Mouse (Mus musculus): Measurements from ENCODE around the gene Runx2. TPM values are rescaled to one million over a fixed set of nuclear protein-coding genes. Genes with fewer than 3 reads are reported as not detected.

Gene Runx2
- total RNA-seq, 2 experiments from 2014 or later, result 7.8 to 54.9 TPM

DNA sequence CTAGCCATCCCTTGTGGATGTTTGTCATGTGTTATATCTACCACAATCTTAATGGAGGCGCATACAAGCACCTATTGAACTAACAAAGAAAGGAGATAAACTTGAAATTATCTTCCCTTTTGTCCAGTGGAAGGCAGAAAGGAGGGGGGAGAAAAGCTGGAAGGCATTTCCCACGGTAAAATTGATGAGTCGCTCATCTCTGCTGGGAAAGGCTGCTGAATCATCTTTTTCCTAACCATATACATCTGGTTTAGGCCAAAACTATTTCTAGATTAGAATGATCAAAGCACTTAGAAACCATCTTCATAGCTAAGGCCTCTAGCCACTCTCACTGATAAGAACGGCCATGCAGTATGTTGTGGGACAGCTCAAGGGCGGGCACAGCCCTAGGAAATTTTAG lies 147.3 kb downstream of the Runx2 start:
- no peak for ATAC-seq (replicated peaks; ENCODE audit: poor library complexity)

DNA sequence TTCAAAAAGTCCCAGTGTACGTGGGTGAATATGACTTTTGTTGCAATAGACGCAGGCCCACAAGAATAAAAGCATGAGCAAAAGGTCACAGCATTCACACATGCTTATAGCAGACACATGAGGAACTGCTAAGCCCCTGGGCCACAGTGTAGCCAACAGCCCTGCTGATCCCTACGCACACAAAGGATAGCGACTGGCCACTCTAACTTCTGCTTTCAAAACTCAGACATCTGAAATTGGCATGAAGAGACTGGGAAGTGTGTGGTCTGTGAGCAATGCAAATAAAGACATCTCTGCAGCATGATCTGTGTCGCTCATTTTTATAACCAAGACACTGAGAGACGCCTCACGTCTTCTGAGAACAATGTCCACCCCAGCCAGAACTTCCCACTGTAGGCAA lies 150.7 kb downstream of the Runx2 start:
- peak; percentile 72 for ATAC-seq (replicated peaks; ENCODE audit: poor library complexity)

DNA sequence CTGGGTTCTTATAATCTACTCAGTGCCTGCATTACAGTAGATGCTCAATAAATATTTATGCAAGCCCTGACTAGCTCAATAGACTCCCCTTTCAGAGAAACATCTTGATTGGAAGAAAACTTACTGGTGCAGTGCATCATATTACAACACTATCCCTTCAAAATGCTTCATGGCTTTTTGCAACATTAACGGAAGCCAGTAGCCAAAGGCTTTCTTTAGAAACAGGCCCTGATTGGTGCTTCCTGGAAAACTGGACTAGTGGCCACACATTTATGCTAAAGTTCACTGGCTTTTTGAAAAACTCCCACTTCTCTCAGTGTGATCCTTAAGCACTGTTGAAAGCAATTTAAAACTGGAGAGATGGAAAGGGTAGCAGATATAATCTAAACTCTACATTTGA lies 151.4 kb downstream of the Runx2 start:
- ATAC-seq (replicated peaks; ENCODE audit: poor library complexity), result peak; percentile 63

DNA sequence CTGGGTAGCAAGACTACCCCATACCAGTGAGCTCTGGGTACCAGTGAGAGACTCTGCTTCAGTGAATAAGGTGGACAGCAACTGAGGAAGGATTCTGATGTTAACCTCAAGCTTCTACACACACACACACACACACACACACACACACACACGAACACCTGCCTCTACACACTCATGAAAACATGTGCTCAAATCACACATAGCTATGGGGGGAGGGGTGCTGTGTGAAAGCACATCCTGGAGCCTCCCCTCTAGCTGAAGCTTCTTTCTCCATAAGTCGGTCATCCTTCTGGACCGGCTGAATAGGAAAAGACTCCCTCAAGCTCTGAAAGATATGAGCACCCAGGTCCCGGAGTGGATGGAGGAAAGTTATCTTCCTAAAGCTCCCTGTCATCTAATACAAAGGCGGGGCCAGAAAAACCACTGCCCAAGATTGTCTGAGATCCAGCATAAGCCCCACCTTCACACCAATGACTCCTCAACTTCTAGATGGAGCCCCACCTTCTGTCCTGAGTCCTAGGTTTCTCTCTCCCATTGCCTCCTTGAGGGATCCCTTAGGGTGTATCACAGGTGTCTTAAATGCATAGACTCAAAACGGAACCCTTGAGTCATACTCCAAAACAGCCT lies 152.4 kb downstream of the Runx2 start:
- ATAC-seq (replicated peaks; ENCODE audit: poor library complexity), result peak; percentile 17

DNA sequence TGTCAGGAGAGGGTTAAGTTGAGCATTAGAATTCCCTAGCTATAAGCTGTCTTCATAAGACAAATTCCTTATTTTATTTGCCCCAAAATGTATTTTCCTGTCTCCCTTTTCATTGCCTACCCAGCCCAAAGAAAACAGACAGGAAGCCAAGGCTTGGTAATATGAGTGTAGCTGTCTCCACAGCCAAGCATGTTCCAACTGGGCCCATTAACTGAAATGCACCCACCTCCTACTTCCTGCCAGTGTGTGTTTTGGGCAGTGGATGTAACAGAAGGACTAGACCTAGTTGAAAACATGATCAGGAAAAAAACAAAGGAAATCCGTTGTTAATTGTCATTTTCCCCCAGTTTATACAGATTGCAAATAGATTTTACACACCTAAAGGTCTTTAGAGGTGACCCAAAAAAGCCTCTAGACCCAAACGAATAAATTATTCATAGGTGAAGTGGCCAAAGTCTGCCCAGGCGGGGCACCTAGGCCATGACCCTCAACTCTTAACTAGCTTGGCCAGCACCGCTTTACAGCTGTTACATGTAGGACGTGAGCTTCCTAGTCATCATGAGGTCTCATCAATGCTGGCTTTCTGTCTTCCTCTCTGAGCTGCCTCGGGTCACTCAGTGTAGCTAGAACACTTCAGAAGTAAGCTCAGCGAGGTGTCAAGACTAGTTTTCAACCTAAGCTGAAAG lies 154.3 kb downstream of the Runx2 start:
- no peak for ATAC-seq (replicated peaks; ENCODE audit: poor library complexity)

DNA sequence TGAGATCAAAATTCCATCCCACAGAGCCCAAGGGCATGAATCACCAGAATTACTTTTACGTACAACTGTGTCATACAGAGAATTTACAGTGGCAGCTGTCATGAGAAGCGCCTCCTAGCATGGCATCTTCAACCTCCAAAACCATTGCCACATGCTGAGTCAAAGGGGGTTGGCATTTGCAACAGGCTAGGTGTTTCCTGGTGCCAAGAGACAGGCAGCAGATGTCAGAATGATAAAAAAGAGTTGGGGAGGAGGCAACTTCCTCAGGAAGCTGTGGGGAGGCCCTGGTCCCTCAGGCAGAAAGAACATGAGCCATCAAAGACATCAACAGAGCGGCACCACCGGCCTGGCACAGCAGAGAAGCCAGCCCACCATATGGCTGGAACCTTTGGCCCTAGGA lies 160.1 kb downstream of the Runx2 start:
- peak; percentile 93 for ATAC-seq (replicated peaks; ENCODE audit: poor library complexity)

DNA sequence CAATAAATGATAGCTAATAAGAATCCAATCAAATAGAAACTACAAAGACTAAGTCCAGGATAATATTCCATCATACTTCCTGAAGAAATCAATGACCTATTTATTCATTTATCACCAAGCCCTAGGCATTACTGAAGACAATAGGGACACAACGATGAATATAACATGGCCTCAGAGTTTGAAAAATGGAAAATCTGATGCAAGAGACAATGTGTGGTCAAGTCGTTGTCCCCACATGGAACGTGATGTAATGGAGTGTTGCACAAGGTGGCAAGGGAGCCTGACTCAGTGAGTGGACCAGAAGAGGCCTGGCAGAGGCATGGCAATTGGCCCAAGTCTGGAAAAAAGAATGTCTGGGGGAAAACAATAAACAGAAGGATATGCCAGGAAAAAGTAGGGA lies 161.5 kb downstream of the Runx2 start:
- peak; percentile 74 for ATAC-seq (replicated peaks; ENCODE audit: poor library complexity)

DNA sequence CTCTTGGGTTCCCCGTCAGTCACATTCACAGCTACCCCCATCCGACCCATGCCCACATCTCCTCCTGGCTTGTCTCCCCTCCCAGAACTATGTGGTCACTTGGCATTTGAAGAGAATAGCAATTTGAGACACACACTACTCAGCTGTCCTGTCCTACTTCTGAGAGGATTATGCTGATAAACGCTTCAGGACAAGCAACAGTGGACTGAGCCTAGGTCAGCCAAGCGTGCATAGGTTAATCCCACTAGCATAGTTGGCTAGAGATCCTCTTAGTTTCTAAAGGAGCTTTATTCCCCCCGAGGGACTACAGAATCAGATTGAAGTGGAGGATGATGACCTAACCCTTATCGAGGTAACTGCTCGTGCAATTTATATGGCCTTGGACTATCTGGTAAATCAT lies 162.5 kb downstream of the Runx2 start:
- no peak for ATAC-seq (replicated peaks; ENCODE audit: poor library complexity)

DNA sequence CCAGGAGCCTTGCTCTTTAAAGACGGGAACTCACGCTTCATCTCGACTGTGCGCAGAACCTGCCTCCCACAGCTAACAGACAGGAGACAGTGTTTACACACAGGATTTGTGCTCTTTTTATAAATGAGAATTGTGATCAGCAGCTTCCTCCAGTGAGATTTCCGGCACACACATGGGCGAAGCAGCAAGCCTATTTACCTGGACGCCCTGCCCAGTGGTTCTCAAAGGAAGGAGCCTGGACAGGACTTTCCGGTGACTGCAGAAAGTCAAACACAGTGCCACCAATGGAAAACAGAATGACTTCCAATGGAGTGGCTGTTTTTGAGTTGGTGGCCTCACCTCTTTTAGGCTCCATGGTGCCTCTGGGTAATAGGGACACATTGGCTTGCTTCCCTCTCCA lies 163.0 kb downstream of the Runx2 start:
- ATAC-seq (replicated peaks; ENCODE audit: poor library complexity), result no peak

DNA sequence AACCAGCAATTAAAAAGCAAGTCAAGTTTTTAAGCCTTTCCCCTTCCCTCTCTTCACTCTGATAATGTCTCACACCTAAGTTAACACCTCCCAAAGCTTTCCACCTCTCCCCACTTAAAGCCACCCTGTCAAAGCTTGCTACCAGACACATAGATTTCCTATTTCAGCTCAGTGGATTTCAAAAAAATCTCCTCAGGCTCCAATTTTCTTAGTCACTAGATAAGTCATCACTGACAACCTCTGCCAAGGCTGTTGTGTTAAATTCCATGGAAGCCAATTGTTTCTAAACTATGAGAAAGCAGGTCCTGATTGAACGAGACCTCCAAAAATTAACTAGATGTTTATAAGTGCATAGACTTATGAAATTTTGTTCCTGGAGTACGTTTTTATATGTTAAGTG lies 164.2 kb downstream of the Runx2 start:
- no peak for ATAC-seq (replicated peaks; ENCODE audit: poor library complexity)

DNA sequence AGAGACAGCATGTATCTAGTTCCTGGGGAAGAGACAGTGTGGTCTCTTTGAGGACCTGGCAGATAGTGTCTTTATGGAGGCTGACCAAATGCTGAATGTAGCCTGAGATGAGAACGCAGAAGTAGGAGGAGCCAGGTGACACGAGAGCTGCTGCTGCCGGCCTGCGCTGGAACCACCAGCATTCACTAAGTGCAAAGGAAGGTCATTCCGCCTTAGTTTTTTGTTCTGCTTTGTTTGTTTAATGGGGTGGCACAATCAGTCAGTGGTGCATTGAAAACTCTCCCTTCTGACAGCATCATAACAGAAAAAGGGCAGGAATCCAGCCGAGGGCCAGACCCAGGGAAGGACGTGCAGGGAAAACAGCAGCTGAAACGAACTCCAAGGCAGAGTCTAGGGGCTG lies 165.5 kb downstream of the Runx2 start:
- ATAC-seq (replicated peaks; ENCODE audit: poor library complexity), result no peak

DNA sequence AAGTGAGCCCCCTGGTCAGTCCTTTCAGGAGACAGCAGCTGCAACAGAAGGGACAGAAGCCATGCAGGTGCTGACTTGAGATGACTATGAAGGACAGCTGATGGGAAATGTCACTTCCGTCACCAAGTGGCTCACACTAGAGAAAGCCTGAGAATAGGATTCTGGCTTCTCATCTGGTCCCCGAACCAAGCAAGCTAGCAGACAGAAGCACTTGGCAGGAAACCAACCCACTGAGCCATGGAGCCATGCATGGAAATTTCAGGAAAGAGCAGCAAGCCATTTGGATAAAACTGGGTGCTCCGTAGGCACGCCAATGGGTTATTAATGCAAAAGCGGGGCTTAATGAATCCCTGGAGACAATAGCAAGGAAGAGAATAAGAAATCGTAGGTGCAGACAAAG lies 166.7 kb downstream of the Runx2 start:
- ATAC-seq (replicated peaks; ENCODE audit: poor library complexity), result no peak

DNA sequence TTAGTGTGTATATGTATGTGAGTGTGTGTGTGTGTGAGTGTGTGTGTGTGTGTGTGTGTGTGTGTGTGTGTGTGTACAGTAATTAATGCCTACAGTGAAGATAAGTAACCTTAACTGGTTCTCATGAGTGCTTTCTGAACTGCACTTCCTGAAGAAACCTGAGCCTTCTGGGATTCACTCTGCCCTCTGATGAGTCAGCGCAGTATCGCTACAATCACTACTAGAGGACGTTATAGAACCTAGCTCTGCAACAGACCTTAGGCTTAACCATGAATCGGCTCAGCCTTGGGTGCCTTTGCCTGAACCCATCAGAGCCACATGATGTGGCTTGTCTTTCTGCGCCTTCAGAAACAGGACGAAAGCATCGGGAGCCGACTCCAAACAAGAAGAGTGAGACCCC lies 169.5 kb downstream of the Runx2 start:
- ATAC-seq (replicated peaks; ENCODE audit: poor library complexity), result no peak

DNA sequence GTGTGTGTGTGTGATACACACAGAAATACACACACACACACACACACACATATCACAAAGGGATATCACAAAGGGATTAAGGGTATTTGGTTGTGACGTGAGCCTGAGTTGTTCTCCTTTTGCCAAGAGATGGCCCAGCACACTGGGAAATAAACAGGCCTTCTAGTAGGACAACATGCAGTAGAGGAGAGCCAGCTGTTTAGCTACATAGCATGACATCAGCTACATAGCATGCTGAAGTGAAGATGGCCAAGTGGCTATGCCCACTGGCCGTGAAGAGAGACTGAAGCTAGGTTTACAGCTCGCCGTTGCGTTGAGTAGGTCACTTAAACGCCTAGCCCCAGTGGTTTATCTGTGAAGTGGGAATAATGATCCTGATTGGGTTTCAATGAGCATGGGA lies 171.3 kb downstream of the Runx2 start:
- ATAC-seq (replicated peaks; ENCODE audit: poor library complexity), result no peak

DNA sequence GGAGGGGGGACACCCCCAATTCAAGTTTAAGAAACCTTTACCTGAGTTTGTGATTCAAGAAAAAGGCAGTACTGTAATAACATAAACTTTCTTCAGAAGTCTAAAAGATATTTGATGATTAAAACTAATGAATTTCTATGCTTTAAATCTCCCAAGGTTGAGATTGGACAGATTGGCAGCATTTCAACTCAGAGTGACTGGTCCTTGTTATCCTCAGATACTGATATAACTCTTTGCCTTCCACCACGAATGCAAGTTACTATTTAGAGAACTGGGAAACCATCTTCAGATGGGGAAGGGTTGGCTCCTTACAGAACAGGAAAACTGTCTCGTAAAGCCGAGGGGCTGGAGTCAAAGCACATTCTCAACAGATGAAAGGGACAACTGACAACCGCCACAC lies 172.5 kb downstream of the Runx2 start:
- ATAC-seq (replicated peaks; ENCODE audit: poor library complexity), result no peak

DNA sequence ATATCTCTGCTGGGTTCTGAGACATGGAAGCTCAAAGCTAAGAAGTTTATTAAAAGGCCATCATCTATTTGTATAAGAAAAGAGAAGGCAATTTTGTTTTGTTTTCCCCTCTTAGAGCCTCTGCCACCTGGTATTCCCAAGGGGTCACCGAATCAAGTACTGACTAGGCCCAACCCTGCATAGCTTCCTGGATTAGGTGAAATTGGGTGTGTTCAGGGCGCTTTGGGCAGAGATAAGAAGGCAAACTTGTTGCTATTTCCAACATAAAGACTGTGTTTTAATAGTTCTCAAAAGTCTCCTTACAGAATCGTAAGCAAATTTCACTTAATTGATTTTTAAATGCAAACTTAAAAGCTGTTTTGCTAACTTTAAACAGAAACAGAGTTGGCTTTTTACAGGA lies 173.7 kb downstream of the Runx2 start:
- peak; percentile 38; the same call in 1 of the 2 replicates for ATAC-seq (replicated peaks; ENCODE audit: poor library complexity)

DNA sequence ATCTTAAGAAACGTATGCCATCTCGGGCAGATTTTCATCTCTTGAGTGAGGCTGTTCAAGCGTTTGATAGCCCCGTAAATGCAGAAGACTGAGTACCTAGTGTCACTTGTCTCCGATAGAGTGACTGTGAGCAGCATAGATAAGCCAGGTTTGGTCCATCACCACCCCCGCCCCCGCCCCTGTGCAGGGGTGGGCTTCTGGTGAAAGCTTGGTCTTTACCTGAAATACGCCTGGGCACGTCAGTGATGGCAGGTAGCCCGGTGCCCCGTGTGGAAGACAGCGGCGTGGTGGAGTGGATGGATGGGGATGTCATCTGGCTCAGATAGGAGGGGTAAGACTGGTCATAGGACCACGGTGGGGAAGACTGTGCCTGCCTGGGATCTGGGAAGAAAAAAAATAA lies 175.2 kb downstream of the Runx2 start:
- no peak for ATAC-seq (replicated peaks; ENCODE audit: poor library complexity)

DNA sequence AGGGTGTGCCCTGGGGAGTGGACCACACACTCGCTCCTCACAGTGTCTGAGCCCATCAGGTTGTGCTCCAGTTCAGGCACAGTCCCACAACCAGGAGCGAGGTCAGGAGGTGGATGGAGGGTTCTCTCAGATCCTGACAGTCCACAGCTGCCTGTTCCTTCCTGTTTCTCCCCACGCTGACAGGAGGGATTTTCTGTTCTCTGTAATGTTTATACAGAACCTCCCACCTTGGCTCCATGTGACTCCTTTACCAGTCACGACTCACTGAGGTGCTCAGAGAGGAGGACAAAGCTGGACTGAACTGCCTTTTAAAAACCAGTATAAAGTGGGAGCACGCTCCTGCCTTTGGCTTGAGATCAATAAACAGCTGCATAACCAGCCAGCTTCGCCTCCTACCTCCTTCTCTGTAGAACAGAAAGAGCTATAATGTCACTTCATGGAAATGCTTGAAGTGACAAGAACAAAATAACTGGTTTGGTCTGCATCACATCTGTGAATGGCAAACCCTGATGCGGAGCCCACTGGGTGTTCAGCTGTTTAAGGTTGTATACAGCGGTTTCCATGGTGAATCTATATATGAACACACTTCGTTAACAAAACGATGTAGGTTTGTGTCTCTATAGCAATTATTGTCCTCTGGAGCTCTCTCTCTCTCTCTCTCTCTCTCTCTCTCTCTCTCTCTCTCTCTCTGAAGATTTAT lies 177.3 kb downstream of the Runx2 start:
- ATAC-seq (replicated peaks; ENCODE audit: poor library complexity), result no peak

DNA sequence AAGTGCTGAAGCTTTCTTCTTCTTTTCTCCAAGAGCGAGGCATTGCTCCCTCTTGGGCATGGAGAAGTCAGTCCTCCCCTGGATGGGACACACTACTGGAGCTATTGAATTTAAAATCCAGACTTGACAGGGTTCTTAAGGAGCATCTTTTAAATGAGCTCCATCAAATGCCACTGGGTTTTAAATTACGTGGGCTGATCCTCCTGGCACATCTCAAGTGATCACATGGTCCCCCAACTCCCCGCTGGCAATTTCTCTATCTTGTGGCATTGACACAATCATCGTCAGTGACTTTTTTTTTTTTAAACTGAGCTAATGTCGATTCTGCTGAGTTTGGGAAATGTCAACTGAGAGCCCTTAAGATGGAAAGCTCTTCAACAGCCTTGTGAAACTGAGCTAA lies 180.1 kb downstream of the Runx2 start:
- ATAC-seq (replicated peaks; ENCODE audit: poor library complexity), result no peak

DNA sequence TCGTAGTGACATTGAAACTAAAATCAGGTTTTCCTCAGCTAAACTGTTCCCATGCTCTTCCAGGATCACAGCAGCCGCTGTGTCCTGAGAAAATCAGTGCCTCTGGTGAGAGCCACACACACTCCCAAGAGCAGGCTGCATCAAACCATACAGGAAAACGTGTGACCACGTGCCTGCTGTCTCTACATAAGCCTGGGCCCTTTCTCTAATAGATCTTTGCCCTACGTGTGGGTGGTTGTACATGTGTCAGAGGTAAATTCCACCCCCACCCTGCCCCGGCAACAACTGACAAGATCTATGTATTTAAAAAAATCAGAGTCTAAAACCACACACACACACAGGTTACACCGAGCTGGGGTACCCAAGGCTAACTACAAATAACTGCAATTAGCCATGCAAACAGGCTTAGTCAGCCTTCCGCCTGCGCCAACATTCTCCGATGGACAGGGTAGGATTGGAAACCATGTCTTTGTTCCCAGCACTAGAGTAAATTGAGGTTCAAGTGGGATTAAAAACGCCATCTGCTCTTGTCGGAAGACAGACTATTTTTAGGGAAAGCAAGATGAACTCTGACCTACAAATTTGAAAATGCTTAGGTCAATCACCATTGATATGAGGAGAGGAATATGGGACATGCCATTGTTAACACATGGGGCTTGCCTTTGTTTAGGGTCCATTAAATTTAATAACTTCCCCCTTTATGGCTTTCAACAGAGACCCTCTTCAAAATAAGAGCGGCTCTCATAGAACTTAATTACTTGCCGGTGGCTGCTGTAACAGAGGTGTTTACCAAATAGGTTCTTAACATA lies 180.8 kb downstream of the Runx2 start:
- ATAC-seq (replicated peaks; ENCODE audit: poor library complexity), result no peak

DNA sequence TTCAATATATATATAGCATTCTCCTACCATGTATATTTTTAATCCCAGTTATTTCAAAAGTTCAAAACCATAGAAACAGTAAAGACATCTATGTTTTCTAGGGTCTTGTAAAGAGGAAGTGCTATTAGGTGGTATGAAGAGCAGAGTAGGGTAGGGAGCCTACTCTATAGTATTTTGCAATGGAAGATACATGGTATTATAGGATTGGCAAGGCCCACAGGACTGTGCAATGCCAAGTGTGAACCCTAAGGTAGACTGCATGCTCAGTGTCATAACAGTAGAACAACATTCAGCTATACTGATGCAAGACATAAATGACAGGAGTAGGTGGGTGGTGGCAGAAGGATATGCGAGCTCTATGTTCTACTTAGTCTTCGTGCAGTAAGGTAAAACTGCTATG lies 181.7 kb downstream of the Runx2 start:
- ATAC-seq (replicated peaks; ENCODE audit: poor library complexity), result peak; percentile 64

DNA sequence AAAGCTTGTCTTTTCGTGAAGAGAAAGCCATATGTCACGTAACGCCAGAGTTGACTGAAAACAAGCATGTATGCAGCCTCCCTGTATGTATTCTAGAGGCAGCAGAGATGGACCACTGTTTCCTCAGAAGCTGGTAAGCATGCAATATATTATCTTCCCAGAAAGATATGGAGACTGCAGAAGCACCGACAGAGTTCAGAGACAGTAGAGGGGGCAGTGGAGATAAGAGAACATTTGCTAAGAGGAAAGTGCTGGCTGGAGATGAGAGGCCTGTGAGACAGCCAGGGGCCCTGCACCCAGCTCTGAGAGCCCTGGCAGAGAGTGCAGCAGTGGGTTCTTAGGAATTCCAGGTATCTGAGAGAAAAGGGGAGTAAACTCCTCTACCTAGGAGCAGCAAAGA lies 182.3 kb downstream of the Runx2 start:
- ATAC-seq (replicated peaks; ENCODE audit: poor library complexity), result peak; percentile 51; the same call in 1 of the 2 replicates
